Mouse (Mus musculus): ENCODE results near the gene Hadhb. TPM values are rescaled to one million over a fixed set of nuclear protein-coding genes. Genes with fewer than 3 reads are reported as not detected.

The Hadhb gene
- total and polyA plus RNA-seq, 3 experiments, result 51.3 to 108 (median 61.4) TPM

DNA sequence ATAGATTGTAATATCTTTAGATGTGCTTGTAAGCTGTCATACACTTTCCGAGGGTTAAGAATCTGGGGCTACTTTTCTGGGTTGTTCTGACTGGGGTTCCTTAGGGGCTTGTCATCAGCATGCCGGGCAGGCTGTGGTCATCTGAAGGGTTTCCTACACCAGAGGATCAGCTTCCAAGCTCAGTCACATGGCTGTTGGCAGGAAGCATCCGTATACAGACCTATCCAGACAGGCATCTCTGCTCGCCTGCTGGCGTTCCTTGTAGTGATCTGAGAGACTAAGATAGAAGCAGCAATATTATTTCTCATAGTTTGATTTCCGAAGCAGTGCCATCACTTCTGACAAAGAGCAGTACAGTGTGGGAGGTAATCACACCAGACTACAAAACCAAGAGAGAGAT, 4.6 kb downstream of the Hadhb start:
- H3K27me3 ChIP-seq (ENCODE audit: insufficient read depth, low read length), result no peaks in the 10 kb centered on the region
- DNase-seq (ENCODE audit: low spot score) (no peak), ATAC-seq (ENCODE audit: extremely low read depth, insufficient number of reproducible peaks, low FRiP score, poor library complexity, severe bottlenecking) (no peak)
- TF ChIP-seq CTCF (IDR thresholded peaks at IDR 0.05; ENCODE audit: low read depth, low read length), result no peak
- TF ChIP-seq GATA2 (IDR thresholded peaks at IDR 0.05; ENCODE audit: borderline replicate concordance, low read depth, low read length), result no peak
- TF ChIP-seq POLR2AphosphoS5 (IDR thresholded peaks at IDR 0.05; ENCODE audit: insufficient replicate concordance, low read depth, low read length), result no peak
- no peak for TF ChIP-seq GATA1 (IDR thresholded peaks at IDR 0.05; ENCODE audit: borderline replicate concordance, low read length)
- no peak for TF ChIP-seq TAL1 (conservative IDR thresholded peaks at IDR 0.05; ENCODE audit: low read depth, low read length)
- no peak overlapping the region for H3K4me3 ChIP-seq (ENCODE audit: low read depth, low read length)
- H3K4me1 ChIP-seq (ENCODE audit: insufficient read depth, low read depth, low read length), result peaks cover 27% of the 10 kb centered on the region
- H3K36me3 ChIP-seq (replicated peaks), result peaks cover 47% of the 10 kb centered on the region
- no peaks in the 10 kb centered on the region for H3K9me3 ChIP-seq (replicated peaks)

GRCm38 (mm10) chr5:30161836-30162235, 6.8 kb downstream of the Hadhb start:
- no peak for TF ChIP-seq GATA2 (IDR thresholded peaks at IDR 0.05; ENCODE audit: borderline replicate concordance, low read depth, low read length)
- Histone ChIP-seq H3K4me3 (ENCODE audit: low read depth, low read length) (no peak overlapping the region), H3K36me3 (replicated peaks) (peaks cover 64% of the 10 kb centered on the region), H3K27me3 (ENCODE audit: insufficient read depth, low read length) (no peaks in the 10 kb centered on the region), H3K9me3 (replicated peaks) (no peaks in the 10 kb centered on the region), H3K4me1 (ENCODE audit: insufficient read depth, low read depth, low read length) (peaks cover 23% of the 10 kb centered on the region)
- no peak for DNase-seq (ENCODE audit: low spot score)
- ATAC-seq (ENCODE audit: extremely low read depth, insufficient number of reproducible peaks, low FRiP score, poor library complexity, severe bottlenecking), result no peak

DNA sequence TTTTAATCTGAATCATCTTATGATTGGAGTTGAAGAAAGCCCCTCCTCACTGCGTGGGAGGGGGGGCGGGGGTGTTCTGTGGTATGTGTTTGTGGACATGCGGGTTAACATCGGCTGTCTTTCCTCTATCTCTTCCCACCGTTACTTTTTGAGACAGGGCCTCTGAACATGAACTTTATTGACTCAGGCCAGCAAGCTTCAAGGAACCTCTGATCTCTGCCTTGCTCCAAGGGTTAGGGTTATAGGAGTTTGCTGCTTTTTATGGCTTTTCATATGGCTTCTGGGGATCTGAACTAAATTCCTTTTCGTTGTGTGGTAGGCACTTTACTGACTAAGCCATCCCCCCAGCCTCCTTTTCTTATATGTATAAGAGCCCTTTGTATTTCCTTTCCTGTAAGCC, 7.3 kb downstream of the Hadhb start:
- Histone ChIP-seq H3K9me3 (replicated peaks) (no peaks in the 10 kb centered on the region), H3K27me3 (ENCODE audit: insufficient read depth, low read length) (no peaks in the 10 kb centered on the region), H3K4me1 (ENCODE audit: insufficient read depth, low read depth, low read length) (peaks cover 19% of the 10 kb centered on the region), H3K36me3 (replicated peaks) (peaks cover 67% of the 10 kb centered on the region), H3K4me3 (ENCODE audit: low read depth, low read length) (no peak overlapping the region)
- ATAC-seq (ENCODE audit: extremely low read depth, insufficient number of reproducible peaks, low FRiP score, poor library complexity, severe bottlenecking) (no peak), DNase-seq (ENCODE audit: low spot score) (no peak)
- no peak for TF ChIP-seq POLR2AphosphoS5 (IDR thresholded peaks at IDR 0.05; ENCODE audit: insufficient replicate concordance, low read depth, low read length)
- TF ChIP-seq CTCF (IDR thresholded peaks at IDR 0.05; ENCODE audit: low read depth, low read length), result no peak

DNA sequence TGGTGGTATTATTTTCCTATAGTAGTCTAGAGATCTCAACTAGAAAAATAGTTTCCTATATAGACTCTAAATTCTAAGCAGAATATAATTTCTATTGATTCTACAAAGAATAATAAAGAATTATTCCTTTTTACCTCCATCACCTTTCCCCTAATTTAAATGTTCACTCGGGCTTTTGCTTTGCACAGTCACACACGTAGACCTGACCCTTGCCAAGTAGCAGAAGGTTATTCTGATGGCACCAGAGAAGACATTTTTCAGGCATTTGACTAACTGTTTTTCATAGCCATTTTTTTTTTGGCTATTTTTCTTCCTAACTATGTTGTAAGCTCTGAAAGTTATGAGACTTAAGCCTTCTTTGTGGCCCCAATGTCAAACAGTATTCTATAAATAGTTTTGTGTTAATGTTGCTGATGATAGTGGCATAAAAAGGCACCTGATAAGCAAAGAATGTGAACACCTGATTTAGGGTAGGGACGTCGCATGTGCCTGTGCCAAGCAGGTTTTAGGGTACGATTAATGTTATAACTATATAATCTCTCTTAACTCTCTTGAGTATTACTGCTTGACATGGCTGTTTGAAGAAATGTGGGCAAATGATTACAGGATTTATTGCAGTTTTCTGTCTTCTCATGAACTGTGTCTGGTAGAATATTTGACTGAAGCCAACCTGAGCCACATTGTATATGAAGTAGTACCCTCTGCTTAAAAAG, 10.3 kb downstream of the Hadhb start:
- Histone ChIP-seq H3K27me3 (ENCODE audit: insufficient read depth, low read length) (no peaks in the 10 kb centered on the region), H3K4me3 (ENCODE audit: low read depth, low read length) (no peak overlapping the region), H3K4me1 (ENCODE audit: insufficient read depth, low read depth, low read length) (peaks cover 12% of the 10 kb centered on the region), H3K9me3 (replicated peaks) (no peaks in the 10 kb centered on the region), H3K36me3 (replicated peaks) (peaks cover 73% of the 10 kb centered on the region)
- ATAC-seq (ENCODE audit: extremely low read depth, insufficient number of reproducible peaks, low FRiP score, poor library complexity, severe bottlenecking) (no peak), DNase-seq (ENCODE audit: low spot score) (no peak)
- TF ChIP-seq GATA2 (IDR thresholded peaks at IDR 0.05; ENCODE audit: borderline replicate concordance, low read depth, low read length), result no peak
- no peak for TF ChIP-seq TAL1 (conservative IDR thresholded peaks at IDR 0.05; ENCODE audit: low read depth, low read length)
- no peak for TF ChIP-seq CTCF (IDR thresholded peaks at IDR 0.05; ENCODE audit: low read depth, low read length)
- TF ChIP-seq GATA1 (IDR thresholded peaks at IDR 0.05; ENCODE audit: borderline replicate concordance, low read length), result no peak
- TF ChIP-seq POLR2AphosphoS5 (IDR thresholded peaks at IDR 0.05; ENCODE audit: insufficient replicate concordance, low read depth, low read length), result no peak

- H3K9me3 ChIP-seq (replicated peaks), result no peaks in the 10 kb centered on the region
- TF ChIP-seq POLR2AphosphoS5 (IDR thresholded peaks at IDR 0.05; ENCODE audit: insufficient replicate concordance, low read depth, low read length) (no peak), CTCF (IDR thresholded peaks at IDR 0.05; ENCODE audit: low read depth, low read length) (no peak), GATA2 (IDR thresholded peaks at IDR 0.05; ENCODE audit: borderline replicate concordance, low read depth, low read length) (no peak), TAL1 (conservative IDR thresholded peaks at IDR 0.05; ENCODE audit: low read depth, low read length) (no peak), GATA1 (IDR thresholded peaks at IDR 0.05; ENCODE audit: borderline replicate concordance, low read length) (no peak)
- H3K36me3 ChIP-seq (replicated peaks), result peaks cover 86% of the 10 kb centered on the region
- DNase-seq (ENCODE audit: low spot score) (no peak), ATAC-seq (ENCODE audit: extremely low read depth, insufficient number of reproducible peaks, low FRiP score, poor library complexity, severe bottlenecking) (no peak)
- H3K4me1 ChIP-seq (ENCODE audit: insufficient read depth, low read depth, low read length), result no peaks in the 10 kb centered on the region
- H3K4me3 ChIP-seq (ENCODE audit: low read depth, low read length), result no peak overlapping the region
- no peaks in the 10 kb centered on the region for H3K27me3 ChIP-seq (ENCODE audit: insufficient read depth, low read length)
Measured at GRCm38 (mm10) chr5:30170303-30170940, 15.4 kb downstream of the Hadhb start.

DNA sequence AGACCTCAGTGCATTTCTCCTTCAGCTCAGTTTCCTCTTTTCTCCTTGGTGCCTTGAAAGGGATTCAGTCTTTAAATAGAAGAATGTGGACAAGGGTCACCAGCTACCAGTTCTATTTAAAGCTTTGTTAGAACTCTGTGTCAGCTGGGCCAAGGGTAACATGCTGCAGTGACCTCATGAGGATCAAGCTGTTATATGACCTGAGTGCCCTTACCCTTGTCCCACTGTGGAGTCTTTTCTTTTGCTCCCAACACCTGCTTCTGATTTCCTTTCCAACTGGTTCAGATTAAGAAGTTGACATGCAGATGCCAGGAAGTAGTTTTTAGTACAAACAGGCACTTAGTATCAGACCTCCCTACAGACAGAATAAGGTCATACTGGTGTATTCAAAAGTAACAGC, 17.1 kb downstream of the Hadhb start:
- H3K27me3 ChIP-seq (ENCODE audit: insufficient read depth, low read length), result no peaks in the 10 kb centered on the region
- ATAC-seq (ENCODE audit: extremely low read depth, insufficient number of reproducible peaks, low FRiP score, poor library complexity, severe bottlenecking), result no peak
- no peaks in the 10 kb centered on the region for H3K9me3 ChIP-seq (replicated peaks)
- no peak overlapping the region for H3K4me3 ChIP-seq (ENCODE audit: low read depth, low read length)
- TF ChIP-seq CTCF (IDR thresholded peaks at IDR 0.05; ENCODE audit: low read depth, low read length) (no peak), POLR2AphosphoS5 (IDR thresholded peaks at IDR 0.05; ENCODE audit: insufficient replicate concordance, low read depth, low read length) (no peak), GATA2 (IDR thresholded peaks at IDR 0.05; ENCODE audit: borderline replicate concordance, low read depth, low read length) (no peak), TAL1 (conservative IDR thresholded peaks at IDR 0.05; ENCODE audit: low read depth, low read length) (no peak), GATA1 (IDR thresholded peaks at IDR 0.05; ENCODE audit: borderline replicate concordance, low read length) (no peak)
- peaks cover 91% of the 10 kb centered on the region for H3K36me3 ChIP-seq (replicated peaks)
- no peaks in the 10 kb centered on the region for H3K4me1 ChIP-seq (ENCODE audit: insufficient read depth, low read depth, low read length)
- DNase-seq (ENCODE audit: low spot score), result no peak

Data from G1E (cell line).